Mouse (Mus musculus) forebrain, embryonic 15.5 days (tissue): ENCODE measurements around the gene Spon1. TPM values are rescaled to one million over a fixed set of nuclear protein-coding genes. Genes with fewer than 3 reads are reported as not detected.

Experiments
- ATAC-seq: fragments of 200-750 bp; cut with Nextera tagmentation; replicated peaks from 2 replicates; pipeline ENCODE4 v1.8.0; 2017; ENCODE audit warnings: mild to moderate bottlenecking, moderate TSS enrichment, moderate library complexity
- H3K27ac ChIP-seq: fragments of 300-500 bp; sonication (generic); replicated peaks from 2 replicates; pipeline ENCODE4 v1.5.1; 2015; ENCODE audit warnings: mild to moderate bottlenecking, inconsistent platforms
- H3K27me3 ChIP-seq: fragments of 300-500 bp; sonication (generic); 2 replicates; pipeline ENCODE4 v1.6.1; 2015; ENCODE audit warnings: inconsistent platforms
- H3K36me3 ChIP-seq: fragments of 300-500 bp; sonication (generic); 2 replicates; pipeline ENCODE4 v1.6.1; 2015; ENCODE audit warnings: mild to moderate bottlenecking, inconsistent platforms
- H3K4me1 ChIP-seq: fragments of 300-500 bp; sonication (generic); 2 replicates; pipeline ENCODE4 v1.6.1; 2015; ENCODE audit warnings: inconsistent platforms
- H3K4me2 ChIP-seq: fragments of 300-500 bp; sonication (generic); replicated peaks from 2 replicates; pipeline ENCODE4 v1.6.1; 2015; ENCODE audit warnings: mild to moderate bottlenecking, inconsistent platforms
- H3K4me3 ChIP-seq: fragments of 300-500 bp; sonication (generic); 2 replicates; pipeline ENCODE4 v1.5.1; 2015; ENCODE audit warnings: mild to moderate bottlenecking, inconsistent platforms
- H3K9ac ChIP-seq: fragments of 300-500 bp; sonication (generic); replicated peaks from 2 replicates; pipeline ENCODE4 v1.6.1; 2015; ENCODE audit warnings: mild to moderate bottlenecking, inconsistent platforms
- H3K9me3 ChIP-seq: fragments of 300-500 bp; sonication (generic); 2 replicates; pipeline ENCODE4 v1.6.1; 2016; ENCODE audit warnings: inconsistent platforms
- WGBS: fragments of 180-500 bp; shearing (Covaris S2); methylation state at CpG from one replicate; pipeline ENCODE4 v1.1.7; 2015; ENCODE audit warnings: mixed read lengths; 5-methylcytosine and 5-hydroxymethylcytosine counted together
- polyA plus RNA-seq: library from polyadenylated mRNA; unstranded; fragments of >200 nt; fragmentation: Nextera tagmentation; extraction: Ambion mirVana; gene quantifications from 2 replicates; pipeline ENCODE4 v1.2.1, GENCODE M21; 2015

Gene Spon1
- polyA plus RNA-seq, 1 experiment from 2014 or later = 16.3 TPM

- H3K4me2 ChIP-seq = no peak overlapping the region
- H3K36me3 ChIP-seq = no peaks in the 10 kb centered on the region
- H3K9me3 ChIP-seq = no peaks in the 10 kb centered on the region
- no peaks in the 10 kb centered on the region for H3K4me1 ChIP-seq
- H3K4me3 ChIP-seq = no peak overlapping the region
- WGBS = 78% methylated on average over 5 of the region's 5 CpGs
- ATAC-seq = no peak
- no peaks in the 10 kb centered on the region for H3K27me3 ChIP-seq
- no peak overlapping the region for H3K9ac ChIP-seq
- no peak overlapping the region for H3K27ac ChIP-seq
Measured at GRCm38 (mm10) chr7:113791991-113792390, 26.2 kb downstream of the Spon1 start.

GRCm38 (mm10) chr7:113792871-113793270 is 27.1 kb downstream of the Spon1 start:
- Histone ChIP-seq H3K4me3 (no peak overlapping the region), H3K9ac (no peak overlapping the region), H3K4me1 (no peaks in the 10 kb centered on the region), H3K9me3 (no peaks in the 10 kb centered on the region), H3K4me2 (no peak overlapping the region), H3K27ac (no peak overlapping the region), H3K27me3 (no peaks in the 10 kb centered on the region), H3K36me3 (no peaks in the 10 kb centered on the region)
- WGBS = 82% methylated on average over 3 of the region's 3 CpGs
- ATAC-seq = no peak

- no peak for ATAC-seq
- Histone ChIP-seq H3K36me3 (no peaks in the 10 kb centered on the region), H3K27me3 (no peaks in the 10 kb centered on the region), H3K4me3 (no peak overlapping the region), H3K9me3 (no peaks in the 10 kb centered on the region), H3K27ac (no peak overlapping the region), H3K4me1 (no peaks in the 10 kb centered on the region), H3K4me2 (no peak overlapping the region), H3K9ac (no peak overlapping the region)
- 90% methylated on average over 5 of the region's 5 CpGs for whole genome bisulfite sequencing
Measured at GRCm38 (mm10) chr7:113795209-113795608, 29.4 kb downstream of the Spon1 start.

GRCm38 (mm10) chr7:113797134-113797533 is 31.3 kb downstream of the Spon1 start:
- Histone ChIP-seq H3K9ac (no peak overlapping the region), H3K27ac (no peak overlapping the region), H3K36me3 (no peaks in the 10 kb centered on the region), H3K9me3 (no peaks in the 10 kb centered on the region), H3K27me3 (no peaks in the 10 kb centered on the region), H3K4me2 (no peak overlapping the region), H3K4me3 (no peak overlapping the region), H3K4me1 (no peaks in the 10 kb centered on the region)
- 93% methylated on average over 4 of the region's 4 CpGs for WGBS
- no peak for ATAC-seq

GRCm38 (mm10) chr7:113798605-113799255 is 32.9 kb downstream of the Spon1 start:
- 75% methylated on average over 6 of the region's 6 CpGs for WGBS
- H3K27me3 ChIP-seq = no peaks in the 10 kb centered on the region
- no peaks in the 10 kb centered on the region for H3K4me1 ChIP-seq
- no peak overlapping the region for H3K4me3 ChIP-seq
- H3K27ac ChIP-seq = no peak overlapping the region
- H3K36me3 ChIP-seq = no peaks in the 10 kb centered on the region
- no peak overlapping the region for H3K9ac ChIP-seq
- H3K9me3 ChIP-seq = no peaks in the 10 kb centered on the region
- H3K4me2 ChIP-seq = no peak overlapping the region
- ATAC-seq = no peak

- no peak for ATAC-seq
- WGBS = 64% methylated on average over 1 of the region's 1 CpGs
Measured at GRCm38 (mm10) chr7:113809781-113810180, 44.0 kb downstream of the Spon1 start.

GRCm38 (mm10) chr7:113811376-113812158 is 45.8 kb downstream of the Spon1 start:
- ATAC-seq = no peak
- 74% methylated on average over 10 of the region's 10 CpGs for WGBS
- no peaks in the 10 kb centered on the region for H3K9me3 ChIP-seq
- H3K36me3 ChIP-seq = no peaks in the 10 kb centered on the region
- H3K4me2 ChIP-seq = no peak overlapping the region
- no peak overlapping the region for H3K9ac ChIP-seq
- no peak overlapping the region for H3K4me3 ChIP-seq
- H3K27me3 ChIP-seq = no peaks in the 10 kb centered on the region
- H3K27ac ChIP-seq = no peak overlapping the region
- no peaks in the 10 kb centered on the region for H3K4me1 ChIP-seq

More at GRCm38 (mm10) chr7:113809781-113810180, 44.0 kb downstream of the Spon1 start:
- Histone ChIP-seq H3K4me3 (no peak overlapping the region), H3K9me3 (no peaks in the 10 kb centered on the region), H3K4me2 (no peak overlapping the region), H3K9ac (no peak overlapping the region), H3K27me3 (no peaks in the 10 kb centered on the region), H3K4me1 (no peaks in the 10 kb centered on the region), H3K36me3 (no peaks in the 10 kb centered on the region), H3K27ac (no peak overlapping the region)

GRCm38 (mm10) chr7:113814101-113814779 is 48.4 kb downstream of the Spon1 start:
- H3K4me1 ChIP-seq = peaks cover 4% of the 10 kb centered on the region
- H3K36me3 ChIP-seq = no peaks in the 10 kb centered on the region
- no peak overlapping the region for H3K27ac ChIP-seq
- no peaks in the 10 kb centered on the region for H3K9me3 ChIP-seq
- H3K4me2 ChIP-seq = no peak overlapping the region
- no peak overlapping the region for H3K9ac ChIP-seq
- no peaks in the 10 kb centered on the region for H3K27me3 ChIP-seq
- H3K4me3 ChIP-seq = no peak overlapping the region
- ATAC-seq = no peak
- WGBS = 19% methylated on average over 10 of the region's 10 CpGs

GRCm38 (mm10) chr7:113815726-113816125 is 49.9 kb downstream of the Spon1 start:
- ATAC-seq = no peak
- H3K27ac ChIP-seq = no peak overlapping the region
- H3K9ac ChIP-seq = no peak overlapping the region
- H3K4me1 ChIP-seq = peaks cover 6% of the 10 kb centered on the region
- no peaks in the 10 kb centered on the region for H3K27me3 ChIP-seq
- no peak overlapping the region for H3K4me2 ChIP-seq
- no peak overlapping the region for H3K4me3 ChIP-seq
- WGBS = 78% methylated on average over 5 of the region's 5 CpGs
- no peaks in the 10 kb centered on the region for H3K36me3 ChIP-seq
- no peaks in the 10 kb centered on the region for H3K9me3 ChIP-seq

GRCm38 (mm10) chr7:113816827-113817334 is 51.1 kb downstream of the Spon1 start:
- Histone ChIP-seq H3K4me2 (no peak overlapping the region), H3K4me1 (peaks cover 6% of the 10 kb centered on the region), H3K36me3 (no peaks in the 10 kb centered on the region), H3K9me3 (no peaks in the 10 kb centered on the region), H3K9ac (no peak overlapping the region), H3K4me3 (no peak overlapping the region), H3K27me3 (no peaks in the 10 kb centered on the region), H3K27ac (no peak overlapping the region)
- 66% methylated on average over 7 of the region's 7 CpGs for WGBS
- ATAC-seq = no peak

- Histone ChIP-seq H3K9me3 (no peaks in the 10 kb centered on the region), H3K27me3 (no peaks in the 10 kb centered on the region), H3K36me3 (no peaks in the 10 kb centered on the region), H3K9ac (no peak overlapping the region), H3K4me3 (no peak overlapping the region), H3K4me1 (peaks cover 6% of the 10 kb centered on the region), H3K27ac (no peak overlapping the region), H3K4me2 (no peak overlapping the region)
- no peak for ATAC-seq
- WGBS = 69% methylated on average over 6 of the region's 6 CpGs
Measured at GRCm38 (mm10) chr7:113818116-113818515, 52.3 kb downstream of the Spon1 start.

- ATAC-seq = peak; percentile 75
- H3K27ac ChIP-seq = no peak overlapping the region
- no peak overlapping the region for H3K9ac ChIP-seq
- WGBS = 51% methylated on average over 2 of the region's 2 CpGs
- H3K4me3 ChIP-seq = no peak overlapping the region
- peaks cover 6% of the 10 kb centered on the region for H3K4me1 ChIP-seq
- H3K27me3 ChIP-seq = no peaks in the 10 kb centered on the region
- H3K36me3 ChIP-seq = no peaks in the 10 kb centered on the region
- H3K9me3 ChIP-seq = no peaks in the 10 kb centered on the region
- H3K4me2 ChIP-seq = no peak overlapping the region
Measured at GRCm38 (mm10) chr7:113820213-113820612, 54.4 kb downstream of the Spon1 start.
